Mouse (Mus musculus) spleen, postnatal 10 days (tissue): ENCODE results near the gene Hpf1.

Experiments used
- DNase-seq, 2 experiments: peaks; one replicate each; pipeline ENCODE4 v3.0.0; 2021 to 2022; ENCODE audit warnings: low spot score in 2 of 2

Hpf1 gene

GRCm38 (mm10) chr8:60889843-60890519 lies at the start of gene Hpf1:
TSS of gene Hpf1 (plus strand) at chr8:60890418.
- peak; percentile 86 to 98 for DNase-seq

GRCm38 (mm10) chr8:60842388-60842787 lies 47.8 kb upstream of the Hpf1 start:
- no peak for DNase-seq

GRCm38 (mm10) chr8:60857559-60857958 lies 32.7 kb upstream of the Hpf1 start:
- DNase-seq, result no peak

- no peak for DNase-seq
These were observed 32.1 kb upstream of the Hpf1 start for GRCm38 (mm10) chr8:60858091-60858490.

GRCm38 (mm10) chr8:60858911-60859476 lies 31.2 kb upstream of the Hpf1 start:
- no peak for DNase-seq

GRCm38 (mm10) chr8:60859605-60860004 lies 30.6 kb upstream of the Hpf1 start:
- DNase-seq, result peak; percentile 28 to 60

GRCm38 (mm10) chr8:60860749-60861148 lies 29.5 kb upstream of the Hpf1 start:
- DNase-seq, result no peak

GRCm38 (mm10) chr8:60861783-60862182 lies 28.4 kb upstream of the Hpf1 start:
- no peak for DNase-seq

GRCm38 (mm10) chr8:60864875-60865274 lies 25.3 kb upstream of the Hpf1 start:
- DNase-seq, result no peak

- DNase-seq, result peak; percentile 45 to 78
These were observed 24.6 kb upstream of the Hpf1 start for GRCm38 (mm10) chr8:60865504-60866114.

GRCm38 (mm10) chr8:60867468-60868115 lies 22.6 kb upstream of the Hpf1 start:
- DNase-seq, result no peak

GRCm38 (mm10) chr8:60868236-60868965 lies 21.8 kb upstream of the Hpf1 start:
- DNase-seq, result no peak

GRCm38 (mm10) chr8:60869761-60870160 lies 20.5 kb upstream of the Hpf1 start:
- no peak for DNase-seq

GRCm38 (mm10) chr8:60870231-60871193 lies 19.7 kb upstream of the Hpf1 start:
- no peak for DNase-seq

- no peak for DNase-seq
These were observed 11.6 kb upstream of the Hpf1 start for GRCm38 (mm10) chr8:60878617-60879016.

GRCm38 (mm10) chr8:60883419-60884137 lies 6.6 kb upstream of the Hpf1 start:
- DNase-seq, result no peak

GRCm38 (mm10) chr8:60886736-60887135 lies 3.5 kb upstream of the Hpf1 start:
- no peak for DNase-seq

- no peak for DNase-seq
These were observed 931 bp upstream of the Hpf1 start for GRCm38 (mm10) chr8:60889131-60889842.

- no peak for DNase-seq
These were observed 279 bp downstream of the Hpf1 start for GRCm38 (mm10) chr8:60890520-60890874.

GRCm38 (mm10) chr8:60891757-60892156 lies 1.5 kb downstream of the Hpf1 start:
- DNase-seq, result no peak
